Mouse (Mus musculus): ENCODE data around the gene Serf2.

DNA sequence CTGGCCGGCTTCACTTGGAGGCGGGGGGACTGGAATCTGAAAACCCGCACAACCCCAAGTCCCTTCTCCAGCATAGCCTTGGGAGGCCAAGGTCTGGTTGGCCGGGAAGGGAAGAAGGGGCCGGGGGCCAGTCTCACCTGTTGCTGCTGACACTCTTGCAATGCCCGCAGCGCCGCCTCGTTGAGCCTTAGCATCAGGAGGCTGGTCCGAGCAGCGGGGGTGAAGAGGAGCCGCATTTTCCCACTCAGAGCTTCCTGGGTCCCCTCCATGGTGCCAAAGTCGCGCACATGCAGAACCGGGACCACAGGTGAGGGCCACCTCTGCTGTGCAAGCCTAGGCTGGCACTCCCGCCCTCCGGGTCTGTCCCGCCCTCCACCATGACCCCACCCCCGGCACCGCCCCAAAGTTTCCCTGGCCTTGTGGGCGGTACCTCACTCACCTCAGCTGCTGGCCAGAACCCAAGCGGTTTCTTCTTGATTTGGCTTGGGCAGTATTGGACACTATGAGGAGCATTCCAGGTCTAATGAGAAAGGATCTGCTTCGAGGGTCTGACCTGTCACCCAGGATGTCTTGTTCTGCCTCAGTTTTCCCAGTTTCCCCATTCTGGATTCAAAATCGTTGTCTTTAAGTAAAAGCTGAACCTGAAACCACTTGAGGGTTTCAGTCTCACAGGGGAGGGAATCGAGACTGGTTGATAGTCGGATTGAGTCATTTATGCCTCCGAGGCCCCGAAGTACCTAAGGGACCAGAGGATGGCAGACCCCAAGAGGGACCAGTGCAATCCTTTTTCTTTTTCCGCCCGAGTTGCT lies 6.5 kb upstream of the Serf2 start:
- TF ChIP-seq EP300 (IDR thresholded peaks at IDR 0.05; ENCODE audit: low read depth) (no peak), CTCF (IDR thresholded peaks at IDR 0.05; ENCODE audit: low read depth) (no peak)
